Mouse (Mus musculus): ENCODE results near the gene Zfp30. TPM values are rescaled to one million over a fixed set of nuclear protein-coding genes. Genes with fewer than 3 reads are reported as not detected.

Zfp30 gene
- 7.0 TPM for polyA plus RNA-seq (2014; fragmentation: Illumina TruSeq; extraction: RNeasy Lipid Tissue Mini Kit (QIAGEN cat#74804))

GRCm38 (mm10) chr7:29783871-29784551 lies at the start of gene Zfp30:
Gene Zfp30 (plus strand): TSS chr7:29783998.

GRCm38 (mm10) chr7:29768090-29768900 lies 15.5 kb upstream of the Zfp30 start, which contains the start of gene Zfp84:
Gene Zfp84 (plus strand): TSS chr7:29768552.

GRCm38 (mm10) chr7:29815910-29816429 lies 32.2 kb downstream of the Zfp30 start, which contains the start of gene Zfp790:
Gene Zfp790 (plus strand): TSS chr7:29816114.

Other genes with a start within 250 kb of the Zfp30 start
- gene Catsperg2, start 57.0 kb upstream of the Zfp30 start, polyA plus RNA-seq (2014; fragmentation: Illumina TruSeq; extraction: RNeasy Lipid Tissue Mini Kit (QIAGEN cat#74804)), result not detected
- gene Zfp84, start 15.4 kb upstream of the Zfp30 start, polyA plus RNA-seq (2014; fragmentation: Illumina TruSeq; extraction: RNeasy Lipid Tissue Mini Kit (QIAGEN cat#74804)), result 19.2 TPM
- gene Zfp790, start 32.1 kb downstream of the Zfp30 start, polyA plus RNA-seq (2014; fragmentation: Illumina TruSeq; extraction: RNeasy Lipid Tissue Mini Kit (QIAGEN cat#74804)), result 17.4 TPM
- gene Zfp940, start 69.7 kb downstream of the Zfp30 start, polyA plus RNA-seq (2014; fragmentation: Illumina TruSeq; extraction: RNeasy Lipid Tissue Mini Kit (QIAGEN cat#74804)), result 7.5 TPM
- gene Zfp420, start 76.0 kb downstream of the Zfp30 start, polyA plus RNA-seq (2014; fragmentation: Illumina TruSeq; extraction: RNeasy Lipid Tissue Mini Kit (QIAGEN cat#74804)), result 26.2 TPM
- 7.4 TPM for gene Zfp27, start 122.6 kb downstream of the Zfp30 start, polyA plus RNA-seq (2014; fragmentation: Illumina TruSeq; extraction: RNeasy Lipid Tissue Mini Kit (QIAGEN cat#74804))
- gene Zfp383, start 124.2 kb downstream of the Zfp30 start, polyA plus RNA-seq (2014; fragmentation: Illumina TruSeq; extraction: RNeasy Lipid Tissue Mini Kit (QIAGEN cat#74804)), result 32.3 TPM
- gene Zfp74, start 170.1 kb downstream of the Zfp30 start, polyA plus RNA-seq (2014; fragmentation: Illumina TruSeq; extraction: RNeasy Lipid Tissue Mini Kit (QIAGEN cat#74804)), result 25.3 TPM
- gene Zfp568, start 200.0 kb downstream of the Zfp30 start, polyA plus RNA-seq (2014; fragmentation: Illumina TruSeq; extraction: RNeasy Lipid Tissue Mini Kit (QIAGEN cat#74804)), result 11.6 TPM